Mouse (Mus musculus) mature B cell (primary cell): ENCODE data around the gene Atp6v0b.

Source experiments
- in situ Hi-C: fragments of 300-500 bp; cut with MboI; formaldehyde crosslinking; loops from 2 replicates; pipeline ENCODE4 v1.14.3; 2019

Gene Atp6v0b

GRCm38 (mm10) chr4:117908834-117909453 is 21.8 kb upstream of the Atp6v0b start:
- in situ Hi-C loops, result no loop called here

GRCm38 (mm10) chr4:117906196-117906595 is 19.1 kb upstream of the Atp6v0b start:
- in situ Hi-C loops, result no loop called here

GRCm38 (mm10) chr4:117904761-117905160 is 17.6 kb upstream of the Atp6v0b start:
- in situ Hi-C loops, result no loop called here

GRCm38 (mm10) chr4:117904094-117904493 is 17.0 kb upstream of the Atp6v0b start:
- in situ Hi-C loops, result no loop called here

GRCm38 (mm10) chr4:117898111-117898510 is 11.0 kb upstream of the Atp6v0b start:
- in situ Hi-C loops, result no loop called here

GRCm38 (mm10) chr4:117896031-117896430 is 8.9 kb upstream of the Atp6v0b start:
- in situ Hi-C loops, result no loop called here

GRCm38 (mm10) chr4:117895339-117895738 is 8.2 kb upstream of the Atp6v0b start:
- in situ Hi-C loops, result no loop called here

- in situ Hi-C loops, result no loop called here
These were observed 7.5 kb upstream of the Atp6v0b start for GRCm38 (mm10) chr4:117894601-117895000.

- in situ Hi-C loops, result no loop called here
These were observed 6.2 kb upstream of the Atp6v0b start for GRCm38 (mm10) chr4:117893376-117893775.

- in situ Hi-C loops, result no loop called here
These were observed 4.6 kb upstream of the Atp6v0b start, which contains the start of gene Dph2 for GRCm38 (mm10) chr4:117891738-117892161. TSS of gene Dph2 (minus strand) at chr4:117892032.

- in situ Hi-C loops, result no loop called here
These were observed 3.6 kb upstream of the Atp6v0b start for GRCm38 (mm10) chr4:117890750-117891149.

- in situ Hi-C loops, result no loop called here
These were observed 2.9 kb upstream of the Atp6v0b start for GRCm38 (mm10) chr4:117890031-117890430.

GRCm38 (mm10) chr4:117889471-117889870 is 2.3 kb upstream of the Atp6v0b start:
- in situ Hi-C loops, result no loop called here

GRCm38 (mm10) chr4:117887920-117888319 is 787 bp upstream of the Atp6v0b start:
- in situ Hi-C loops, result no loop called here

GRCm38 (mm10) chr4:117886644-117887043 is 489 bp downstream of the Atp6v0b start:
- in situ Hi-C loops, result no loop called here

- in situ Hi-C loops, result no loop called here
These were observed 1.1 kb downstream of the Atp6v0b start for GRCm38 (mm10) chr4:117885994-117886393.

- in situ Hi-C loops, result no loop called here
These were observed 2.0 kb downstream of the Atp6v0b start for GRCm38 (mm10) chr4:117885093-117885492.

GRCm38 (mm10) chr4:117884146-117884545 is 3.0 kb downstream of the Atp6v0b start:
- in situ Hi-C loops, result no loop called here

- in situ Hi-C loops, result no loop called here
These were observed 4.1 kb downstream of the Atp6v0b start, which contains the start of gene B4galt2 for GRCm38 (mm10) chr4:117882701-117883691. TSS of gene B4galt2 (minus strand) at chr4:117883487.

GRCm38 (mm10) chr4:117878703-117879102 is 8.4 kb downstream of the Atp6v0b start:
- in situ Hi-C loops, result no loop called here

GRCm38 (mm10) chr4:117878301-117878700 is 8.8 kb downstream of the Atp6v0b start:
- in situ Hi-C loops, result no loop called here

GRCm38 (mm10) chr4:117873615-117874014 is 13.5 kb downstream of the Atp6v0b start:
- in situ Hi-C loops, result no loop called here

GRCm38 (mm10) chr4:117872471-117872886 is 14.7 kb downstream of the Atp6v0b start, which contains the start of gene Ccdc24:
TSS of gene Ccdc24 (minus strand) at chr4:117872557.
- in situ Hi-C loops, result no loop called here
